Mouse (Mus musculus) fat pad, adult 2 months (tissue): Measurements from ENCODE around the gene Acadsb.

Experiments used
- DNase-seq: peaks from one replicate; pipeline ENCODE4 v3.0.0-alpha.2; 2011; ENCODE audit warnings: low read depth, low spot score; ENCODE audit errors: extremely low read depth

Acadsb gene

DNA sequence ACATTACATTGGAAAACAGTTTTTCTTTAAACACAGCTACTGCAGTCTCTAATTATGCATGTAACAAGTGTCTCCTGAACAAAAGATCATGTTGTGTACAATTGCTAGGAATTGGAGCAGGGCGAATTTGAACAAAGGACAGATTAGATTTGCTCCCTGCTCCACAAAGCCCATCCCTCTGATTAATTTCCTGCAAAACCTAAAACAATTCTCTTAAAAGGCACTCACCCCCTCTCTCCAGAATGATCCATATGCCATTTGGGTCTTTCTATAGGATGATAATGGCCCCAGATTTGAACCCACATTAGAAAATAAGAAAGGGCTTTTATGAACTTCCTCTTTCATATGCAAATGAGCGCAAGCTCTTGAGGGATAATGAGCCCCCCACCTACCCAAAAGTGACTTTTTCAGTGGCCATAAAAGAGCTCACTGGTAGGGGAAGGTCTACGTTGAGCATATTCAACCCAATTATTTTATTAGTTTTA is 54.8 kb downstream of the Acadsb start:
- no peak for DNase-seq

GRCm38 (mm10) chr7:131465735-131466134 is 55.3 kb downstream of the Acadsb start:
- no peak for DNase-seq

- DNase-seq: no peak
These were observed 56.9 kb downstream of the Acadsb start for GRCm38 (mm10) chr7:131467312-131467711.

GRCm38 (mm10) chr7:131469506-131469905 is 59.1 kb downstream of the Acadsb start:
- DNase-seq: no peak

DNA sequence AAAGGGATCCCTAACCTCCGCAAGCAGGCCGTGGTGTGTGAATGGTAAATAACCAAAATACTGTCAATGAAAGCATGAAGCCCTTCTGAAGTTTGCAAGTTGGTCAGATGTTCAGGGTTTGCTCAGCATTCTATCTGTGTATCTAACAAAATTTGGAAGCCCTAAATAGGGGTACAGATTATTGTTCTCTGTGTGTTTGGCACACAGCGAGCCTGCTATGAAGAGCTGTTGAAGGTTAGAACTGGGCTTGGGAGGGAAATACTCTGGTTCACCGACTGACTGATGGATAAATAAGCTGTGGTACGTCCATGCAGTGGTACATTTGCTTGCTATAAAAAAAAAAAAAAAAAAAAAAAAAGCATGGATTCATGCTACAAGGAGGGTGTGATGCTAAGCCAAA is 61.1 kb downstream of the Acadsb start:
- no peak for DNase-seq

- no peak for DNase-seq
These were observed 66.7 kb downstream of the Acadsb start for GRCm38 (mm10) chr7:131477140-131477539.

- no peak for DNase-seq
These were observed 68.0 kb downstream of the Acadsb start for GRCm38 (mm10) chr7:131478403-131478802.
